Mouse (Mus musculus) urinary bladder, postnatal 14 days (tissue): ENCODE measurements around the gene Raver2.

ENCODE experiments used
- DNase-seq: peaks from one replicate; pipeline ENCODE4 v3.0.0; 2021; ENCODE audit warnings: low spot score

The Raver2 gene

DNA sequence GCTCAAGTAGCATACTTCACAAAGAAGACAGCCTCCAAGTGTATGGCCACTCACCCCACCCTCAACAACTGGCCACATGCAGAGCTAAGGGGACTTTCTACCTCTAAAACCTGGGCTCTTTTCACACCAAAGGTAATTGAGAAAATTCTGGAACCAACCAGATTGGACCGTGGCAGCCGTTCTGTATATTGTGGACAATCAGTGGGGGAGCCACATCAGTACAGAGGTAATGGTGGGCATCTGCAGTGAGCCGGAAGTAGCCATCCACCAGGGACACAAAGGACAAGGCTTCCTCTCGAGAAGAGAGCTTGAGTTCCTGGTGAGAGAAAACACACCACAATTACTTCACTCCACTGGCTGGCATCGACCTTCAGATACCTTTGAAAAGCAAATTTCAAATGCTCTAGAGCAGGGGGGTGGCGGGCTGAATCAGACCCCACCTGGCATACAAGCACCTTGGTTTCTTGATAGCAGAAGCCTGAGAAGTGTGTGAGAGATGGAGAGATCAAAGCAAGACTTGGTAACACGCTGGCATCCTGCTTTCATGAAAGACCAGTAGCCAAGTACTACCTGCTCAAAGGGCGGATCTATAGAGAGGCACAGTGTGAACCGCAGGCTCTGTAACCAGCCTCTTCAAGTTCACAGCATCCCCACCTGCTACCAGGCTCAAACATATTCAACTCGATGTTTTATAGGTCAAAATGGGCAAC is 106.3 kb downstream of the Raver2 start:
- DNase-seq = no peak

DNA sequence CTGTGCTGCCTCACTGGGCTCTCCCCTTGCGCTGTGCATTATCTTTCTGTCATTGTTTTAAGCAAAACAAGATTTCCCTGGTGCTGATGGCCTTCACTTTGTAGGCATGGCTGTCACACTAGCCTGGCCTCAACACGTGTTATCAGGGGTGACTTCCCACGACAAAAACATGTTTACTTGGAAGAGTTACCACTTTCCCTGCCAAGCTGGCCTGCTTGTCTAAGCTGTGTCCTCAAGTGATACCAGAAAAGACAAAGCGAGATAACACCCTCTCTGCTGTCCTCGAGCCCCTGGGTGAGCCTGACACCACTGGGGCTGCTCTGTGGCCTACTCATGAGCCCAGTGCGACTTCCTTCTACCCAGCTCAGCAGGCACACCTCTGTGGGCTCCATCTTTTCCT is 107.3 kb downstream of the Raver2 start:
- DNase-seq = no peak

DNA sequence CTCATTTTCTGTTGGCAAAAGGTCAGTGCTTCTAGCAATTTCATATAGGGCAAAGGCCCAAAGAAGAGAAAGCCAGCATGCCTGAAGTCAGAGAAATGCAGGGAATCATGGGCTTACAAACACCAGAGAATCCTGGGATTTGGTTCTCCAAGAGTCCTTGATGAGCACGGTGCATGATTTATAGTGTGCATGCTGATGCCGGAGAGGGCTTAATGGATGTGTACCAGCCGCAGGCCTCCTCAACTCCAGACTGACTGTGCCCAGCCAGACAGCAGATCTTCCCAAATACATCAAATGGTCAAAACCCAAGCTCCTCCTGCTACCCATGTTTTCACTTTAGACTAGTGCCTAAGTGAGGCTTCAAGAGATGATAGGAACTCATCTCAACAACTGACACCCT is 109.0 kb downstream of the Raver2 start:
- no peak for DNase-seq

DNA sequence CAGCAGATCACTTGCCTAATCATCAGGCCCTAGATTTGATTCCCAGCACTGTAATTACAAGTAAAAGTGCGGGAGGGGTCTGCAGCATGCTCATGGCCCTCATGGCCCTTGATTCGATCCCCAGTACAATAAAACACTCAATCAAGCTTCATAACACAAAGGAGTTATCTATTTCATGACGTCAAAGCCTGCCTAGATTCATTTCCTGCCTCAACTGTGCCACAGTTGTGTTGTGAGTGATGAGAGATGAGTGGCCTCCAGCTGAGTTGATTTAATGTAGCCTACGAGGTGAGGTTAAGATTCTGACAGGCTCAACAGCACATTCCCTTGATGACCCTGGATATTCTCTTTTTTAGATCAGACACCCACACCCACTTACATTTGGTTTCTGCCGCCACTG is 110.3 kb downstream of the Raver2 start:
- no peak for DNase-seq

DNA sequence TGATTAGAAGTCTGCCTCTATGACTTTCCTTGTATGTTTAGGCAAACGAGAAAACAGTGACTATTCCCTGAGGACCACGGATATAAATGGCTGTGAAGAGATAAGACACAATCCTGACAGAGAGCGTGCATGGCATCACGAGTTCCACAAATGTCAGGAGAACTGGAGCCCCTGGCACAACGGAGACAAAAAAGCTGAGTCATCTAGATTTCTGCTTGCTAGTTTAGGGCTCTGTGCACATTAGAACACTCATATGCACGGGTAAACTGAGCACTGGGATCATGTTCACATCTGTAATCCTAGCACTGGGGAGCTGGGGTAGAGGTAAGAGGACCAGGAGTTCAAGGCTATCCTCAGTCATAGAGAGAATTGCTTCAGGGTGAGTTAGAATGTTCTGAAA is 111.1 kb downstream of the Raver2 start:
- DNase-seq = no peak

DNA sequence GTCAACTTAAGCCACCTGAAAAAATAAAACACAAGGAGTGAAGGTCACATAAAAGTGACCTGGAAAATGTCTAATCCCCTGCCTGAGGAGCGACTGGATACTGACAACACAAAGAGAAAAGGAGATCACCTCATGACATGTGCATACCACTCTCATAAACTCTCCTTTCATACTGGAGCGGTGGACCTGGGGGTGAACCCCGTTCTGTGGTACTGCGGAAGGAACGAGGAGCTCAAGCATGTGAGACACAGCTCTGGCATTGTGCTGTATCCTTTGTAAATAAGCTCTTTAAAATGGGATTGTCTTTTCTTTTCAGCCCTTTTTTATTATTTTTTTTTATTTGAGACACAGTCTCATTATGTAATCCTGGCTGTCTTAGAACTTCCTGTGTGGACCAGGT is 111.9 kb downstream of the Raver2 start:
- no peak for DNase-seq

DNA sequence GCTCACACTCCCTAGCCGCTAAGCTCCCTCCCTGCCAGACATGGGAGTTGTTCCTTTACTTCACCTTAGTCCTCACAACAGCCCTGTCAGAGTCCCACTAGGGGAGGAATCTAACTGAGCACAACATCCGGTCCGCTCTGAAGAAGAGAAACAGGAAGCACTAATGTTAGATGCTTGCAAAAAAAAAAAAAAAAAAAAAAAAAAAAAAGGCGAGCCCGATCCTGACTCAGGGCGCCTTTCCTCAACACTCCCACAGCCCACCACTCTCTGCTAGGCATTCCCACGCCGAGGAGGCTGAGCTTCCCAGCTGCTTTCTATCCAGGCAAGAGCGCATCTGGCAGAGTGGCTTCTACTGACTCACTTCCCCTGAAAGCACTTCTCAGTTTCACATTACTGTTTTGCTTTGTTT is 113.8 kb downstream of the Raver2 start:
- peak; percentile 32 for DNase-seq

DNA sequence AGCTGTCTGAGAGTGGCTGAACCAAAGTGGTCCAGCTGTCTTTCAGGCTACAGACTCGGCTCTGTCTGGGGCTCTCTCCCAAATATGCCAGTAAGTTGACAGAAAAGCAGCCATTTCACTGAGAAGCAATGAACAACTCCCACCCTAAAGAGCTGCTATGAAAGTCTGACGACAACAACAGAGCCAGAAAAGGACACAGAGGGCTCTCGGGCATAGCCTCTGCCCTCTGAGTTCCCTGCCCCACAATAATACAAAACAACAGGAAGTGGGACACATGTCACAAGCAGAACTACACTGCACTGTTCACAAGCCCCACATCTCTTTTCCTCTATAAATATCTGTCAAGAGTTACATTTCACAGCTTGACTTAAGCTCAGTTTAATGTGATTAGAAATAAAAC is 116.4 kb downstream of the Raver2 start:
- DNase-seq = no peak

DNA sequence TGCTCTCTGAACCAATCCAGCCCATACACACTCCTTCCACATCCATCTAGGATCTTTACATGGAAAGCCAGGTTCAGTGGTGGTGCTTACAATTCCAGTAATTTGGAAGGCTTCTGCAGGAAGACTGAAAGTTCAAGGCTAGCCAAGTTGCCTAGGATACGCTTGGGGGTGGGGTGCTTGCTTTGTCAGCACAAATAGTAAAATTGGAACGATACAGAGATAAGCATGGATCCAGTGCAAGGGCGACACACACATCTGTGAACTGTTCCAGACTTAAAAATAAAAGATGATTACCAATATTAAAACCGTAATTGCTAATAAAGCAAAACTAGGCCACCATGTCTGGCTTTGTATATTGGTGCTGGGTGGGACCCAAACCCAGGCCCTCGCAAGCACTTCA is 117.8 kb downstream of the Raver2 start:
- no peak for DNase-seq

DNA sequence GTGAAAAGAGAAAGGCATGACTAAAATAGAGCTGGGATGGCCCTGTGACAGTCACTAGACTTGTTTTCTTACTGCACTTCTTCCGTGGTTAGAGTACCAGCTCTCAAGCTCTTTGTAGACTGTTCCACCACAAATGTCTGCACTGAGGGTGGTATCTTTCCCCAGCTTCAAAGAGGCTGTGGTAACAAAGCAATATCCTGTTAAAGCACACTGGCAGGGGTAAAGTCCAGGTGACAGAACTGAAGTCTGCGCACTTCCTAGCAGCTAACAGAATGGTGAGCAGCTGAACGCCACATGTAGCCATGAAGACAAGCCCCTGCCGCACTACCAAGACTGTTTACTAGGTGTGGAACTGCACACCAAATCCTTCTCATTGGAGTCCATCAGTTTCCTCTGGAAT is 118.6 kb downstream of the Raver2 start:
- DNase-seq = no peak

DNA sequence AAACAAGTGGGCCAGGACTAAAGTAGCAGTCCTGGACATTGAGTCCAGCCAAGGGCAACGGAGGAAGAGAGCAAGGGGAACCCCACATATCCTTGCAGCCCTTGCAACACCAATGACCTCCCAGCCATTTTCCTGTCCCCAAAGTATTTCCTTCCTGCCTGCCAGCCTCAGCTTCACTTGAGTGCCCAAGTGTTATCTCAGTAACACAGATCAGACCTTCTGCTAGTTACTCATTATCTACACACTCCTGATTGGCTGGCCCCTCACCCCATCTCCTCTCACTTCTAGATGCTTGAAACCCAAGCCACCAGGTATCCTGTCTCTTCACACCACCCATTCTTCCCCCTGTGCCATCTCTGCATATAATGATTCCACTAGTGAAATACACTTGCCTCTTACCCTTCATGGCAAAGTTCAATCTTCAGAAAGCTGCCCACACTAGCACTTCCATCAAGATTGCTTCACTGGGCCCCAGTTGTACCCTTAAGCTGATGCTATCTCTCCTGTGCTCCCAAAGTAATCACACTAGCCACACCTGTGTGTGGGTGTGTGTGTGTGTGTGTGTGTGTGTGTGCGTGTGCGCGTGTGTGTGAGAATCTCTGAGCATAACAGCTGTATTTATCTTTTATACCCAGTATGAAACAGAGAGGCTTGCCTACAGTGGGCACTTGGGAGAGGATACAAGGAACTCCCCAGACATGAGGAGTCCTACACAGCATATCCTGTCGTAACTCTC is 123.6 kb downstream of the Raver2 start:
- no peak for DNase-seq

DNA sequence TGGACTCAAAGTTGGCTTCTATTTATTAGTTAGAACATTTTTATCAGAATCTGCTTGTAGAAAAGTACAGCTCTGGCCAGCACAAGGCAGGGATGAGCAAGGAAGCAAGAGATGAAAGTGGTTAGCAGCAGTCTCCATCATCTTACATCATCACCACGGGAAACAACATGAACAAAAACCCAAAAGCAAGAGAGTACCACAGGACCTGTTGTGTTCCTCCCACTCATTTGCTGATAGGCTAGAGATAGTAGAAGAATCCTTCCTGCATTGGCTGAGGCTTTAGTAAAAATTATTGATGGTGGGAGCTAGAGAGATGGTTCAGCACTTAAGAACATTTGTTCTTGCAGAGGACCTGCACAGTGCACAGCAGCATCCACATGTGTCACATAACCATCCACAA is 125.4 kb downstream of the Raver2 start:
- no peak for DNase-seq

DNA sequence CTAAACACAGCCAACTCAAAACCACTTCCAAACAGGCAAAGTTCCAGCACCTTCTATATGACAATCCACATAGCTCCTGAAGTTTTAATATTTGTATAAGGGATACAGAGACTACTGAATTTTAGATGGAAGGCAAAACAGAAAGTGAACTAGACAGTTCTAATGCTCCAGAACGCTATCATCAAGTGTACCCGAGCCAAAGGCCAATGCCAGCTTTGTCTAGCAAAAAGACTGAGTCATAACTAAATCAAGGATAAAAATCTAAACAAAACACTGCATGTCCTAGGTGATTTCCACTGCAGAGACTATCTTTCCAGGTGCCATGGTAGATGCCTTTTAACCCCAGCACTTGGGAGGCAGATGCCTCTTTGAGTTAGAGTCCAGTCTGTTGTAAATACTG is 127.6 kb downstream of the Raver2 start:
- no peak for DNase-seq

DNA sequence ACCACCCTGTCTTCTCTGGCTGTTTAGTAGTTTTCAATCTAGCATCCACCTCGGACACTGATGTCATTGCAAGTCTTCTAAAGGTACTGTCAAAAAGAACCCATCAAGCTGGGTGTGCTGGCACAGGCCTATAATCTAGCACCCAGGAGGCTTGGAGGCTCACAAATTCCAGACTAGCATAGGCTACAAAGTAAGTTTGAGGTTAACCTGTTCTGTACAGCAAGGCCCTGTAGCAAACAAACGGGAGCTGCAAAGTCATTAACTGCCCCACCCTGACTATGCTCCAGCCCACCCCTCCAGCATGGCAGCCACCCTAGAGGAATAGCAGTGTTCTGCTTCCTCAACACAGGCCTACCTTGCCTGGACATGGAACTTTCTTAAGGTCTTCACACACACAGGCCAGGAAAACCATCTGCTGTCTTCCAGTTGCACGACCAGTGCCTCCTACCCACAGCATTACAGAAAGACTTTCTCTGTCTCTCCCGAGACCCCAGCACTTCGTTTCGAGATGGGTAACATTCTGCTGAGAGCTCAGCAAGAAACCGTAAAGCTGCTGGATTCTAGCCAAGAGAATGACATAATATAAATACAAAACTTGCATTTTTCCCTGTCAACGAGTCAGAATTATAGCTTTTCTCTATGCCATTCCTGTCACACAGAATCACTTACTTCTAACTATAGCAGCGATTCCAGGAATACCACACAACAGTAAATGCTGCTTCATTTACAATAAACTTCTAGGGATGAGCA is 128.8 kb downstream of the Raver2 start:
- no peak for DNase-seq

DNA sequence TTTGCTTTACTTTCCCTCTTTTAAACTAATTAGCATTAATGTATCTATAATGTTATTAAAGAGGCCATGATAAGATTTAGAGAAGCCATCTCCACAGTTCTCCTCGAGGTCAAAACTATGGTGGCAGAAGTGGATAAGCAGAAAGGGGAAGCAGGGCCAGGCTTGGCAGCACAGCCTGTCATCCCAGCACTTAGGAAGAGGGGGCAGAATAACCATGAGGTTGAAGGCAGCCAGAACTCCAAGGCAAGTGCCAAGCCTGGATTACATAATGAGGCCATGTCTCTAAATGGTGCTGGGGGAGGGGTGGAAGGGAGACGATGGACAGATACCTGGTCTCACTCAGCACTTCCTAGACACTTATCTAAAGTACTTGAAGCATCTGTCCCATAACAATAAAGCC is 129.6 kb downstream of the Raver2 start:
- DNase-seq = peak; percentile 54

DNA sequence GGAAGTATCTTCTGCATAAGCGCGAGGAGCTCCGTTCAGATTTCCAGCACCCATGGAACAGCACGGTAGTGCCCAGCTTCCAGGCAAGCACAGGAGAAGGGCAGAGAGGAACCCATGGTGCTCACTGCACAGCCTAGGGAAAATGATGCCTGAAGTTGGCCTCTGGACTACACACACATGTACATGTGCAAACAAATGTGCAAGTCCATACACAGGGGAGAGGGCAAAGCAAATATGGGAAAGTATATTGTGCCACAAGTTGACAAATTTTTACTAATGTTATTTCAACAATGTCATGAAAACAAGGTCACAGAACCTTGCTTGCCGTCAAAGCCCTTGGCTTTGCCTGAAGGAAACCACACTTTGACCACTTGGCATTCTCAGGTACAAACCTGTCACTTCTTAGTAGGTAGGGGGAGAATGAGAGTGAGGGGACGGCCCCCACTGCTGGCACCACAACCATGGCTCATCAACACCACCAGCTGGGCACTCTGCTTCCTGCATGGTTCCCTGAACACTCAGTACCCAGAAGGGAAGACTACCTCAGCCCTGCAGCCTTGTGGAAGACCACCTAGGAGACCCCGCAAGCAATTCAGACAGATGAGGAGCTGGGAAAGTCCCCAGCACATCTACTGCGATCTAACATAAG is 130.8 kb downstream of the Raver2 start:
- DNase-seq = no peak
